Mouse (Mus musculus): ENCODE results near the gene Mrap2.

DNA sequence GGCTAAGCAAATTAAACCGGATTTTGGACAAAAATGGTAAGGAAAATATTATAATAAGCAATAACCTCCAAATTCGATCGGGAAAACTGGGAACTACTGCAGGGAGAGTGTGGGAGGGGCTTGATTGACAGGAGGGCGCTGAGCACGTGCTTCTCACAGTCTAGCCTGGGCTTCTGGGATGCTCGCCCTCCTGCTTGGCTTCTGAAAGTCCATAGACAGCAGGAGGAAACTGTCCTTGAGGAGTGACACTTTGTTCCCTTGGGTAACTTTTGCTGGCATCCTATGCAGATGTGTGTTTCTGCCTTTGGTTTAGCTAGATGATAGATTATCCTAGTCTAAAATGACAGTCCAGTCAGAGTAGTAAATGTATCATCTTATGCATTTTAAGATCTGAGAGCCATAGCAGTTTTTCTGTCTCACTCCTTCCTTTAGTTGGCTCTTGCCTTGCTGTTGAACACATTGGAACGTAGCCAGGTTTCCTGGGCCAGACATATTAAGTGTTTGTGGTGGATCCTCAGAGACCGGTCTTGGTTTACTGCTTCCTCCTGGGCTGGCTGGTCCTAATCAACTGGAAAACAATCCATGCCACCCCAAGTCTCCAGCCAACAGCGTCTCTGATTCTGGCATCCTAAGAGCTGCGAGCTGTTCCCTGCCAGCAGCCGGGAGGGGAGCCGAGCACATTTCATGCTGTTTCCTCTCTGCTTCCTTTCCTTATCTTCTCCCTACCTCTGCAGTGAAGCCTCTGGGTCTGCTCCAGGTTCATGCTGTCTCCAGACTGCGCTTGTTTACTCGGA, 8.1 kb upstream of the Mrap2 start:
- TF ChIP-seq POLR2A (IDR thresholded peaks at IDR 0.05; ENCODE audit: insufficient read depth, low read depth, low read length) (no peak), CTCF (IDR thresholded peaks at IDR 0.05; ENCODE audit: insufficient read depth, low read depth, low read length) (no peak)

Measured in olfactory bulb, adult 2 months (tissue).